Mouse (Mus musculus) adrenal gland, adult (tissue): ENCODE measurements around the gene Prrc2b.

ENCODE experiments used
- DNase-seq, 2 experiments: peaks; one replicate each; pipeline ENCODE4 v3.0.0; 2022 to 2023; ENCODE audit warnings: low spot score in 1 of 2; ENCODE audit not compliant: inconsistent age in 2 of 2

Prrc2b gene

GRCm38 (mm10) chr2:32160525-32160924, 9.6 kb downstream of the Prrc2b start:
- DNase-seq, result peak in 1 of 2 experiments; percentile 68

GRCm38 (mm10) chr2:32160967-32161366, 10.1 kb downstream of the Prrc2b start:
- DNase-seq, result no peak

GRCm38 (mm10) chr2:32162102-32162501, 11.2 kb downstream of the Prrc2b start:
- no peak for DNase-seq

GRCm38 (mm10) chr2:32162646-32163045, 11.8 kb downstream of the Prrc2b start:
- no peak for DNase-seq

- no peak for DNase-seq
Measured at GRCm38 (mm10) chr2:32163057-32163456, 12.2 kb downstream of the Prrc2b start.

- DNase-seq, result peak in 1 of 2 experiments; percentile 43
Measured at GRCm38 (mm10) chr2:32164503-32164902, 13.6 kb downstream of the Prrc2b start.

- peak in 1 of 2 experiments; percentile 51 for DNase-seq
Measured at GRCm38 (mm10) chr2:32165040-32165800, 14.3 kb downstream of the Prrc2b start.

GRCm38 (mm10) chr2:32166581-32166980, 15.7 kb downstream of the Prrc2b start:
- peak in 1 of 2 experiments; percentile 38 for DNase-seq

GRCm38 (mm10) chr2:32167034-32167770, 16.3 kb downstream of the Prrc2b start:
- DNase-seq, result no peak

- peak; percentile 73 to 83 for DNase-seq
Measured at GRCm38 (mm10) chr2:32167819-32168218, 16.9 kb downstream of the Prrc2b start.

- DNase-seq, result no peak
Measured at GRCm38 (mm10) chr2:32169292-32169691, 18.4 kb downstream of the Prrc2b start.

GRCm38 (mm10) chr2:32170010-32170409, 19.1 kb downstream of the Prrc2b start:
- DNase-seq, result no peak

- no peak for DNase-seq
Measured at GRCm38 (mm10) chr2:32171658-32172433, 21.0 kb downstream of the Prrc2b start.

GRCm38 (mm10) chr2:32174170-32174741, 23.4 kb downstream of the Prrc2b start:
- peak; percentile 78 to 90 for DNase-seq

- peak in 1 of 2 experiments; percentile 73 for DNase-seq
Measured at GRCm38 (mm10) chr2:32175051-32175466, 24.2 kb downstream of the Prrc2b start.

- DNase-seq, result peak in 1 of 2 experiments; percentile 47
Measured at GRCm38 (mm10) chr2:32175508-32175907, 24.6 kb downstream of the Prrc2b start.

- peak in 1 of 2 experiments; percentile 38 for DNase-seq
Measured at GRCm38 (mm10) chr2:32176848-32177247, 26.0 kb downstream of the Prrc2b start.

- peak in 1 of 2 experiments; percentile 25 for DNase-seq
Measured at GRCm38 (mm10) chr2:32177397-32178060, 26.6 kb downstream of the Prrc2b start.

GRCm38 (mm10) chr2:32179363-32179762, 28.5 kb downstream of the Prrc2b start:
- DNase-seq, result peak in 1 of 2 experiments; percentile 28

GRCm38 (mm10) chr2:32180127-32180526, 29.2 kb downstream of the Prrc2b start:
- peak in 1 of 2 experiments; percentile 22 for DNase-seq
